Mouse (Mus musculus): ENCODE measurements around the gene Prkca. TPM values are rescaled to one million over a fixed set of nuclear protein-coding genes. Genes with fewer than 3 reads are reported as not detected.

Gene Prkca
- polyA plus RNA-seq, 1 experiment from 2014 or later: 7.6 TPM

DNA sequence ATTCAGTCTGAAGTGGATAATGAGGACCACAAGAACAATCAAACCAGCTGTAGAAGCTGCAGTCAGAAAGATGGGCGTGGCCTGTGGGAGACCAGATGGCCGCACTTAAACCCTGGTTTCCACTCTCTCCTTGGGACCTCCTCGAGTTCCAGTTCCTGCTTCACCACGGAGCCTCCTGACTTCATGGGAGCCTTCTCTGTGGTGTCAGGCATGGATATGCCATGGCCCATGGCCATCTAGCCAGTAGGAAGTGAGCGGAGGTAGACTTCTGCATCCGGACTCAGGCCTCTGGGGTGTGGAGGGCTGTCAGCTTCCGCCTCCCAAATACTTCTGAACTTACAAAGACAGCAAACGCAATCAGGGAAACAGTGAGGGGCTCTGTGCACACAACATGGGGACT is 121.1 kb downstream of the Prkca start:
- no peak overlapping the region for H3K9ac ChIP-seq
- 0 out of 2 replicates have a peak overlapping the region, but pooled peaks have one; percentile 57 for H3K27ac ChIP-seq (replicated peaks)
- H3K9me3 ChIP-seq: no peaks in the 10 kb centered on the region
- H3K4me3 ChIP-seq: no peak overlapping the region
- H3K36me3 ChIP-seq: no peaks in the 10 kb centered on the region
- no peaks in the 10 kb centered on the region for H3K27me3 ChIP-seq
- H3K4me1 ChIP-seq (replicated peaks): peaks cover 51% of the 10 kb centered on the region
- 79% methylated on average over 8 of the region's 8 CpGs for WGBS
- no peak overlapping the region for H3K4me2 ChIP-seq
- ATAC-seq (ENCODE audit: low read depth): no peak

GRCm38 (mm10) chr11:108222026-108222425 is 121.7 kb downstream of the Prkca start:
- Histone ChIP-seq H3K4me3 (no peak overlapping the region), H3K27me3 (no peaks in the 10 kb centered on the region), H3K27ac (replicated peaks) (no peak overlapping the region), H3K36me3 (no peaks in the 10 kb centered on the region), H3K4me1 (replicated peaks) (peaks cover 51% of the 10 kb centered on the region), H3K9me3 (no peaks in the 10 kb centered on the region), H3K9ac (no peak overlapping the region), H3K4me2 (no peak overlapping the region)
- ATAC-seq (ENCODE audit: low read depth): no peak
- WGBS: 81% methylated on average over 3 of the region's 3 CpGs

- Histone ChIP-seq H3K4me1 (replicated peaks) (peaks cover 53% of the 10 kb centered on the region), H3K4me3 (no peak overlapping the region), H3K9me3 (no peaks in the 10 kb centered on the region), H3K27ac (replicated peaks) (no peak overlapping the region), H3K27me3 (no peaks in the 10 kb centered on the region), H3K9ac (no peak overlapping the region), H3K4me2 (no peak overlapping the region), H3K36me3 (no peaks in the 10 kb centered on the region)
- 81% methylated on average over 13 of the region's 13 CpGs for WGBS
- no peak for ATAC-seq (ENCODE audit: low read depth)
Observed at GRCm38 (mm10) chr11:108221124-108221835, 122.4 kb downstream of the Prkca start.

DNA sequence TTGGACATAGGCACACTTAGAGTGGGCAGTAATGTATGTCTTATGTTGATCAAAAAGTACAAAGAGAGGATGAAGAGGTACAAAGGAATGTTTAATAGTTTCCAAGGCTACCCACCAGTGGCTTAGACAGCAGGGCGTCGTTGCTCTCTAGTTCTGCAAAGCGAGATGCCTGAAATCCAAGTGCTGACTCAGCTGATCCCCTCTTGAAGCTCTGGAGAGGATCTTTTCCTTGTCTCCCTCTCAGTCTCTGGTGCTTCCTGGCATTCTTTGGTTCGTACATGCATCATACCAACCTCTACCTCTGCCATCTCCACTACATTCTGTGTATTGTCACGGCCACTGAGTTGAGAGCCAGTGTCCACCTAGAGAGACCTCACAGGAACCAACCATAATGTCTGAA is 123.1 kb downstream of the Prkca start:
- Histone ChIP-seq H3K4me2 (no peak overlapping the region), H3K9me3 (no peaks in the 10 kb centered on the region), H3K4me3 (no peak overlapping the region), H3K27me3 (no peaks in the 10 kb centered on the region), H3K9ac (no peak overlapping the region), H3K27ac (replicated peaks) (no peak overlapping the region), H3K36me3 (no peaks in the 10 kb centered on the region), H3K4me1 (replicated peaks) (peaks cover 56% of the 10 kb centered on the region)
- ATAC-seq (ENCODE audit: low read depth): no peak
- 85% methylated on average over 5 of the region's 5 CpGs for whole genome bisulfite sequencing

DNA sequence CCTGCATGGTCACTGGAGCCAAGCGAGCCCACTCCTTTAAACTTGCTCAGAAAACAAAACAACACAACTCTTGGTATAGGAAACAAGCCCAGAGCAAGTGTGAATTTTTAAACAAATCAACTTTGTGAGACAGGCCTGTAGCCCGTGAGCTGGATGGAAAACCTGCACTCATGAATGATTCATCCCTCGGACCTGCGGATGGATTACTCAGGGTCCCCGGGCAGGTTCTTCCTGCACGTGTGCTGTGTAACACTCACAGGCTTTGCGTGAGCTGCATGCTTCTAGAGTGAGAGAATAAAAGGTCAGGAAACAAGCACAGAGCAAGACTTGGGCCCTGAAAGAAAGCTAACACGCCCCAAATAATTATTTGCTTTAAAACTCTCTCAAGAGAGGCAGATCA is 126.7 kb downstream of the Prkca start:
- Histone ChIP-seq H3K4me2 (no peak overlapping the region), H3K36me3 (no peaks in the 10 kb centered on the region), H3K4me3 (no peak overlapping the region), H3K9me3 (no peaks in the 10 kb centered on the region), H3K27ac (replicated peaks) (no peak overlapping the region), H3K4me1 (replicated peaks) (peaks cover 33% of the 10 kb centered on the region), H3K9ac (no peak overlapping the region), H3K27me3 (no peaks in the 10 kb centered on the region)
- WGBS: 79% methylated on average over 8 of the region's 8 CpGs
- ATAC-seq (ENCODE audit: low read depth): no peak

DNA sequence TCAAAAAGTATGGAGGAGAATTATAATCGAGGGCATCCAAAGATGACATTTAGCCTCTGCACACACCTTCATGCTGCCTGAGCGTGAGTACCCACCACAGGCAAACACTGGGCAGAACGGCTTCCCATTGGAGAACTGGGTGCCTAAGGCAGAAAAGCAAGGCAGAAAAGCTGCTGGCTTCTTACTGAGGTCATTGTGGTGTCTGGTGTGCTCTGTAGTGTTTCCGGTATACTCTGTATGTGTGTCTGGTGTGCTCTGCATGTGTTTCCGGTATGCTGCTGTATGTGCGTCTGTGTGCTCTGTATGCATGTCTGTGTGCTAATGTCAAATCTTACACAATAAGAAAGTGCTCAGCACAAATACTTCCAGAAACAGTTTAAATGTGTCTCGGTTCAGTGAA is 127.7 kb downstream of the Prkca start:
- 0 out of 2 replicates have a peak, but pooled peaks have one; percentile 40 for ATAC-seq (ENCODE audit: low read depth)
- Histone ChIP-seq H3K4me3 (no peak overlapping the region), H3K9me3 (no peaks in the 10 kb centered on the region), H3K4me1 (replicated peaks) (peaks cover 26% of the 10 kb centered on the region), H3K27me3 (no peaks in the 10 kb centered on the region), H3K4me2 (no peak overlapping the region), H3K27ac (replicated peaks) (0 out of 2 replicates have a peak overlapping the region, but pooled peaks have one; percentile 23), H3K36me3 (no peaks in the 10 kb centered on the region), H3K9ac (no peak overlapping the region)
- WGBS: 81% methylated on average over 7 of the region's 7 CpGs

DNA sequence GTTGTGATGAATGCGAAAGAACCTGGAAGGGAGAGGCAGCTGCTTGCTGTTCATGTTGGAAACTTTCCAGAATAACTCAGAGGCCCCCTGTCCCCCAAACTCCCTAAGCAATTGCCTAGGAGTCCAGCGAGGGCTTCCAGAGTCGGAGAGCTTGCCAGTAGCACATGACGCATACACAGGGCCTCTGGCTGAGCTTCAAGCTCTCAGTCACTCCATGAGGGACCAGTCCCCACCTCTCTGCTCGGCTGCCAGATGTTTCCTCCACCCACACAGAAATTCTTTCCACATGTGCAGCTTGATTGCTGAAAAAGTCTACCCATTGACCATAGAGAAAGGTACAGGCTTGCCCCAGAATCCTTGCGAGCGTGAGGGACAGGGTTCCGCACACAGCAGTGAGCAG is 128.3 kb downstream of the Prkca start:
- Histone ChIP-seq H3K9me3 (no peaks in the 10 kb centered on the region), H3K36me3 (no peaks in the 10 kb centered on the region), H3K4me3 (no peak overlapping the region), H3K27me3 (no peaks in the 10 kb centered on the region), H3K4me1 (replicated peaks) (peaks cover 21% of the 10 kb centered on the region), H3K4me2 (no peak overlapping the region), H3K9ac (no peak overlapping the region), H3K27ac (replicated peaks) (0 out of 2 replicates have a peak overlapping the region, but pooled peaks have one; percentile 23)
- ATAC-seq (ENCODE audit: low read depth): 0 out of 2 replicates have a peak, but pooled peaks have one; percentile 43
- 70% methylated on average over 8 of the region's 8 CpGs for WGBS

- H3K9ac ChIP-seq: no peak overlapping the region
- H3K4me3 ChIP-seq: no peak overlapping the region
- peaks cover 21% of the 10 kb centered on the region for H3K4me1 ChIP-seq (replicated peaks)
- no peaks in the 10 kb centered on the region for H3K36me3 ChIP-seq
- ATAC-seq (ENCODE audit: low read depth): no peak
- no peak overlapping the region for H3K27ac ChIP-seq (replicated peaks)
- H3K27me3 ChIP-seq: no peaks in the 10 kb centered on the region
- no peak overlapping the region for H3K4me2 ChIP-seq
- WGBS: 90% methylated on average over 11 of the region's 11 CpGs
- H3K9me3 ChIP-seq: no peaks in the 10 kb centered on the region
Observed at GRCm38 (mm10) chr11:108214521-108215223, 129.1 kb downstream of the Prkca start.

DNA sequence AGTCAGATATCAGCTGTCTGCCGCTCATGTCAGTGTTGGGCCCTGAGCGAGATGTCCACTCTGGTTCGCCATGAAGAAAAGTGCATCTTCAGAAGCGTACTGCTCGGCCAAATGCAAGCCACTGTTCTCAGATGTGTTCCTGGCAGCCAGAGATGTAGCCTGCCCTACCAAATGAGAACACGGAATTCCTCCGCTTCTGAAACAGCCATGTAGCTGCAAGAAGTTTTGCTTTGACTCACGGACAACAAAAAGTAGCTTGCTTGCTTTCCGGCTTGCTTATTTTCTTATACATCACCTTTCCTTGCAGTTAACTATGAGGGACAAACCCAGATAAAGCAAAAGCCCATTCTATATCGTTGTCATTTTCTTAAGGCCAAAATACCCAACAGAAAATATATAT is 129.9 kb downstream of the Prkca start:
- ATAC-seq (ENCODE audit: low read depth): no peak
- Histone ChIP-seq H3K4me1 (replicated peaks) (peaks cover 21% of the 10 kb centered on the region), H3K4me2 (no peak overlapping the region), H3K9me3 (no peaks in the 10 kb centered on the region), H3K36me3 (no peaks in the 10 kb centered on the region), H3K4me3 (no peak overlapping the region), H3K9ac (no peak overlapping the region), H3K27me3 (no peaks in the 10 kb centered on the region), H3K27ac (replicated peaks) (no peak overlapping the region)
- WGBS: 93% methylated on average over 10 of the region's 10 CpGs

GRCm38 (mm10) chr11:108212638-108213037 is 131.1 kb downstream of the Prkca start:
- H3K4me1 ChIP-seq (replicated peaks): peaks cover 21% of the 10 kb centered on the region
- WGBS: 87% methylated on average over 5 of the region's 5 CpGs
- no peak overlapping the region for H3K9ac ChIP-seq
- H3K9me3 ChIP-seq: no peaks in the 10 kb centered on the region
- ATAC-seq (ENCODE audit: low read depth): no peak
- no peak overlapping the region for H3K4me2 ChIP-seq
- H3K36me3 ChIP-seq: no peaks in the 10 kb centered on the region
- H3K27me3 ChIP-seq: no peaks in the 10 kb centered on the region
- H3K27ac ChIP-seq (replicated peaks): no peak overlapping the region
- H3K4me3 ChIP-seq: no peak overlapping the region

- Histone ChIP-seq H3K27ac (replicated peaks) (no peak overlapping the region), H3K4me2 (no peak overlapping the region), H3K36me3 (no peaks in the 10 kb centered on the region), H3K9ac (no peak overlapping the region), H3K4me1 (replicated peaks) (peaks cover 21% of the 10 kb centered on the region), H3K27me3 (no peaks in the 10 kb centered on the region), H3K4me3 (no peak overlapping the region), H3K9me3 (no peaks in the 10 kb centered on the region)
- no peak for ATAC-seq (ENCODE audit: low read depth)
- WGBS: 94% methylated on average over 6 of the region's 6 CpGs
Observed at GRCm38 (mm10) chr11:108212030-108212429, 131.7 kb downstream of the Prkca start.

- Histone ChIP-seq H3K9ac (no peak overlapping the region), H3K9me3 (no peaks in the 10 kb centered on the region), H3K4me2 (no peak overlapping the region), H3K36me3 (no peaks in the 10 kb centered on the region), H3K4me1 (replicated peaks) (peaks cover 10% of the 10 kb centered on the region), H3K27me3 (no peaks in the 10 kb centered on the region), H3K27ac (replicated peaks) (no peak overlapping the region), H3K4me3 (no peak overlapping the region)
- ATAC-seq (ENCODE audit: low read depth): no peak
- WGBS: 87% methylated on average over 7 of the region's 7 CpGs
Observed at GRCm38 (mm10) chr11:108210749-108211148, 133.0 kb downstream of the Prkca start.
